Mouse (Mus musculus) brain, embryonic 14.5 days (tissue): Measurements from ENCODE around the gene Hoxc13. TPM values are rescaled to one million over a fixed set of nuclear protein-coding genes. Genes with fewer than 3 reads are reported as not detected.
A peak's percentile ranks its signal among the peaks of the same experiment; 100 is the strongest.

ENCODE experiments used
- DNase-seq: peaks from one replicate; pipeline ENCODE4 v3.0.0-alpha.2; 2011; ENCODE audit warnings: low read depth
- CTCF ChIP-seq: fragments of 200-500 bp; IDR thresholded peaks from 2 replicates; pipeline ENCODE4 v1.5.1; 2012; ENCODE audit warnings: inconsistent platforms, mild to moderate bottlenecking, moderate library complexity, borderline replicate concordance; ENCODE audit not compliant: insufficient read depth, insufficient read length; ENCODE audit errors: extremely low read depth
- POLR2A ChIP-seq: fragments of 200-500 bp; IDR thresholded peaks from 2 replicates; pipeline ENCODE4 v1.6.1; 2012; ENCODE audit warnings: mild to moderate bottlenecking, inconsistent platforms, borderline replicate concordance; ENCODE audit not compliant: poor library complexity, insufficient read depth, insufficient read length, severe bottlenecking; ENCODE audit errors: extremely low read depth
- polyA plus RNA-seq: library from polyadenylated mRNA; depleted of rRNA; stranded (reverse); fragments of >200 nt; gene quantifications from 2 replicates; pipeline ENCODE4 v1.2.3, GENCODE M21; 2012

The Hoxc13 gene
- polyA plus RNA-seq, 1 experiment: 0.15 TPM

DNA sequence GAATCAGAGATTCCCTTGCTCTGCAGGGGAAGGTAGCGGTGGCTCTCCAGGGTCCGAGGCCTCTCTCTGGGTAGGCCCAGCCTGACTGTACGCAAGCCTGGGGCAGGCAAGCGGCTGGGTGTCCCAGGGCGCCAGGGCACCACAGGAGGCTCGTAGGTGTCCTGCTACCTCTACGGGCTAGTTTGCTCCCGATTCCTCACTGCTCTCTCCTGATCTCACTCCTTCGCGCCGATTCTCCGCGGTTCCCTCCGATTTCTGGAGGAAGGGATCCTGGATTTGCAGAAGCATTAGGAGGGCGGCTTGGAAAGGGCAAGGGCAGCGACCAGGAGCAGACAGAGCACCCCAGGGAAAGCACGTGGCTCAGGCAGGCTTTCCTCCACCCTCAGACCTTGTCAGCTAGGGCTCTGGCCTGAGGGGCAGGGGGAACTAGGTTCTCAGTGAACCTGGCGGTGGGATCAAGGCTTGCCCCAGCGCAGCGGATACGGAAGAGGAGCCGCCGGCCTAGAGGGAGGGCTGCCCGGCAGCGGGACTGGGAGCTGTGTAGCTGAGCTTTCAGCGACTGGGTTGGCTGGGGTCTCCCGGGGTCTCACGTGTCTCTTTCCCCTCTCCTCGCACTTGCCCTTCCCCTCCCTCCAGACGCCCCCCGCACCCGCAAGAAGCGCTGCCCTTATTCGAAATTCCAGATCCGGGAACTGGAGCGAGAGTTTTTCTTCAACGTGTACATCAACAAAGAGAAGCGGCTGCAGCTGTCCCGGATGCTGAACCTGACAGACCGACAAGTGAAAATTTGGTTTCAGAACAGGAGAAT, 35.1 kb downstream of the Hoxc13 start:
- TF ChIP-seq POLR2A (no peak), CTCF (no peak)
- no peak for DNase-seq

GRCm38 (mm10) chr15:102956906-102957305, 36.0 kb downstream of the Hoxc13 start:
- no peak for TF ChIP-seq CTCF
- no peak for TF ChIP-seq POLR2A
- DNase-seq: no peak

DNA sequence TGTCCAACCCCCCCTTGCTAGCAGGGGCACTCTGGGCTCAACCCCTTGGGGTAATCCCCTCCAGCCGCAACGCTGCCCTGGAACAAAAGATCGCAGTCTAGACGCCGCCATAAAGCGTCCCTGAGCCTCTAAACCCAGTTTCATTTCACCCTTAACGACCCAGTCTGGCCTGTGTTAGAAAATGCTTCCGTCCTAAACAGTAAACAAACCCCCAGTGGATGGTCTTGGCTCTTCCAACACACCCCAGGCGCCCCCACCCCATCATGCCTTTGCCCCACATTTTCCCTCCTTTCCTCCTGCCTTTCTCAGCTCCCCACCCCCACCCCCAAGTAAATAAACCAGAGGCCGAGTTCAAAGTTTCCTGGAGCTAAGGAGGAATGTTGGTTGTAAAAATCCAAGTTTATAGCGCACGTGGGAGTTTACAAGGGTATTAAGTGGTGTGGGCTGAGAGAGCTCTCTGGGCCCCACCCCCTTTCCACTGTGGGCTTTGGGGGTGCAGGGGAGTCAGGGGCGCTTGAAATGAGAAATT, 38.8 kb downstream of the Hoxc13 start:
- DNase-seq: no peak
- TF ChIP-seq POLR2A (no peak), CTCF (no peak)

DNA sequence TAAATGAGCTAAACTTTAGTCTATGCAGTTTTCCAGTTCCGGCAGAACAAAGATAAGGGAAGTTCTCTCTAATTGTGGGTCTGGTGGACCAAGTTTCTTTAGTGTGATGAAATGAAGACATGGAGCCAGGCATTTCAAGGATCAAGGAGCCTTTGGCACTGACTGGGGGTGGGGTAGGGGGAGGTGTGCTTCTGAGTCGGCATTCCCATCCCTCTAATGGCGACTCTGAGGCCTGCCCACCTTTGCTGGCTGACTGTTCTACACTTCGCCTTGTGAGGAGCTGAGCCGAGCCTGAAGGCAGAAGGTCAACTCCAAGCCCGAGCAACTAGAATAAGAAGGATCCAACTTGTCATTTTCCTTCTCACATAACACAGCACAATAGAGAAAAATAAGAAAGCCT, 40.8 kb downstream of the Hoxc13 start:
- no peak for DNase-seq
- no peak for TF ChIP-seq POLR2A
- TF ChIP-seq CTCF: no peak

GRCm38 (mm10) chr15:102962492-102962891, 41.6 kb downstream of the Hoxc13 start:
- no peak for DNase-seq
- TF ChIP-seq CTCF (no peak), POLR2A (no peak)

- DNase-seq: no peak
- no peak for TF ChIP-seq POLR2A
- TF ChIP-seq CTCF: no peak
These were observed 42.4 kb downstream of the Hoxc13 start for GRCm38 (mm10) chr15:102963259-102963658.

DNA sequence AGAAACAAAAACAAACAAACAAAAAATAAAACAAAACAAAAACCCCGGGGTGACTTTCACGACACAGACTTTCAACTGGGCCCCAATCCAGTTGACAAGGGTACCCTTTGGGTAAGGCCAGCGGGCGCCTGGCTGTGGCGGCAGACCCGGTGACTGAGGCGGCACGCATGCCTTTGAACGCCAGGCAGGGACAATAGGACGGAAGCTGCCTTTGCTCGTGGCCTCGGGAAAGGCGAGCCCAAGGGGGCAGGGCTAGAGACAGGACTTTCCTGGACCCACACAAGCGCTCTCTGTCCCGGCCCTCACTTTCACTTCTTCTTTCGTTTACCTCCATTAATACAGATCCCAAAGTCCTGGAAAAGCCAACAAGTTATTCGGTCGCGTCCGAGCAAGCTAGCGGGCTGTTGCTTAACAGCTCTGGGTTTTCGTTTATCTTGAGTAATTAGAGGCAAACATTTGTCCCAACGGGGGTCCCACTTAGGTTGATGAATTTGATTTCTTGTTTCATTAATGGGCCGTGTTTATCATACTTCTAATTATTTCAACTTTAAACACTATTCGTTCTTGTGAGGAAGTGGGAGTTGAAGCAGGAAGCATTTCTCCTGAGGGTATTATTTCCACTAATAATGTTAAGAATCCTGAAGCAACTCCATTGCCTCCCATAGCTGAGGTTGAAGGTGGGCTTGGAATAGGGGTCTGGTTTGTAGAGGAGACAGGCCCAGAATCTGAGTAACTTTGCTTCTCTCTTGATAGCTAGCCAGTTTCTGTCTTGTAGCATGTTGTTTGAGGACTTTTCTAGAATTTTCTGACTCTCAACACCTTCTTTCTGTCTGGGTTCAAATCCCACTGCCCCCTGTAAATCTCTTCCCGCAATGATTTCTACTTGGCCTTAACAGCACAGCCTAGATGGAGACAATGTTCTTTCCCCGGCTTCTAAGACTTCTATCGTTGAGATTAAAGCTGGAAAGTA, 43.1 kb downstream of the Hoxc13 start:
- peak; percentile 37 for DNase-seq
- no peak for TF ChIP-seq CTCF
- no peak for TF ChIP-seq POLR2A

DNA sequence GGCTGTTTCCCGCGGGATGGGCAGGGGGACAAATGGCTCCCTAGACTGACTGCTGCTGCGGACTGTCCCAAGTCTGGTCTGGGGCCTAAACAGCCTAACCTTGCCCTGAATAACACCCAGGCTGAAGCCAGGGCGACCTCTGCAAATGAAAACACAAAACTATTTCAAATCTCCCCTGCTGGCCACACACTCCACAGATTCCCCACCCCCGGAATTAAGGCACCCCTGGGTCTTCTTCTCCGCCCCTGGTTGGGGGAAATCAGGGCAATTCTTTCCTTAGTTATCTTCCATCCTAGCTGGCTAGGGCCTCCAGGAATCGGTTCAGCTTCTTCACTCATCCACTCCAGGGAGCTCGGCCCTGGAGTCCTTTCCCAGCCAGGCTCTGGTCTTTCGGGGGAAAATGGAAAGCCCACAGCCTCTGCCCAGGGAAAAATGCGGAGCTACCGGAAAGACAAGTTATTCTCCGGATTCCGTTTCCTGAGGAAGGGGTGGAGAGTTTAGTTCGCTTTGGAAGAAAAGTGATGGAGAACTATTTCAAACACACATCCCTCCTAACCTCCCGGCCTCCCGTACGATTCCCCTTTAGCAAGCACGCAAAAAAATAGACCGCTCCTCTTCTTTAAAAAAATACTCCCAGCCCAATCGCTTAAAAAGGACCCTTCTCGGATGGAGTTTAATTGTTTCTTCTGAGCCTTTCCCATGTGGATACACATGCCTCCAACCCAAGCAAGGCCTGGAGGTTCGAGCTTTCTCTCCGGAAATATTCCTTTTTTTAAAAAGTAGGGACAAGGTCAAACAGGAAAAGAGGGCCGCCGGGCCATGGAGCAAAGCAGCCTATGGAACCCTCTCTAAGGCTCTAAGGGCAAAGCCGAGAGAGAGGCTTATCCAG, 44.3 kb downstream of the Hoxc13 start:
- TF ChIP-seq CTCF (no peak), POLR2A (no peak)
- no peak for DNase-seq

GRCm38 (mm10) chr15:102965892-102966775, 45.2 kb downstream of the Hoxc13 start:
- TF ChIP-seq CTCF (peak; percentile 71), POLR2A (no peak)
- DNase-seq: peak; percentile 75

DNA sequence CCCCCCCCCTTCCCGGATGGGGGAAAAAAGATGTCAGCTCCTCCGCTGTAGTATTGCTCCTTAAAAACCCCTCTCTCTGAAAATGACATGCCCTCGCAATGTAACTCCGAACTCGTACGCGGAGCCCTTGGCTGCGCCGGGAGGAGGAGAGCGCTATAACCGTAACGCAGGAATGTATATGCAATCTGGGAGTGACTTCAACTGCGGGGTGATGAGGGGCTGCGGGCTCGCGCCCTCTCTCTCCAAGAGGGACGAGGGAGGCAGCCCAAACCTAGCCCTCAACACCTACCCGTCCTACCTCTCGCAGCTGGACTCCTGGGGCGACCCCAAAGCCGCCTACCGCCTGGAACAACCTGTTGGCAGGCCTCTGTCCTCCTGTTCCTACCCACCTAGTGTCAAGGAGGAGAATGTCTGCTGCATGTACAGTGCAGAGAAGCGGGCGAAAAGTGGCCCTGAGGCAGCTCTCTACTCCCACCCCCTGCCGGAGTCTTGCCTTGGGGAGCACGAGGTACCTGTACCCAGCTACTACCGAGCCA, 45.9 kb downstream of the Hoxc13 start, which contains the start of gene Hoxc10:
Gene Hoxc10 (plus strand): TSS at position 21 of the 536 bp plus-strand sequence.
- TF ChIP-seq POLR2A (no peak), CTCF (no peak)
- no peak for DNase-seq

GRCm38 (mm10) chr15:102967312-102967510, 46.3 kb downstream of the Hoxc13 start, which contains the start of gene Hoxc5:
TSS of gene Hoxc5 (plus strand) at chr15:102967443.
- DNase-seq: no peak
- TF ChIP-seq CTCF (no peak), POLR2A (no peak)
